Mouse (Mus musculus) induced T-regulatory cell, adult 2 months (primary cell): ENCODE results near the gene Ppp2r2c.

Experiments used
- DNase-seq: peaks from one replicate; pipeline ENCODE4 v3.0.0-alpha.2; 2012; ENCODE audit warnings: low read depth

Ppp2r2c gene

DNA sequence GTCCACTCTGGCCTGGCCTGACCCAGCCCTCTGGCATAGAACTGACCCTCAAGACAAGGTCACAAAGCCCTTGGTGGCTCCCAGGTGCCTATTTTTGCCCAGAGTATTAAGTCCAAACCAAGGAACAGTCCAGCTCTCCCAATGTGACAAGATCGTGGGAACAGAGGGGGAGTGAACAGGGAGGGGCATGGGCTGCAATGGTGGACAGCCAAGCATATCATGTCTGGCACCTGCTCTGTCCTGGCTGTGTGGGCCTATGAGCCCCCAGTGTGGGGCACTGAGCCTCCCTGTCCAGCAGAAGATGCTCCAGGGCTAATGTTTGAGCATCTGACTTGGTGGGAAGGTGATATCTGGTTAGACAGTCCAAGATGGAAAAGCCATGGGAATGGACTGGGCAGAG lies 118.3 kb downstream of the Ppp2r2c start:
- DNase-seq, result no peak

DNA sequence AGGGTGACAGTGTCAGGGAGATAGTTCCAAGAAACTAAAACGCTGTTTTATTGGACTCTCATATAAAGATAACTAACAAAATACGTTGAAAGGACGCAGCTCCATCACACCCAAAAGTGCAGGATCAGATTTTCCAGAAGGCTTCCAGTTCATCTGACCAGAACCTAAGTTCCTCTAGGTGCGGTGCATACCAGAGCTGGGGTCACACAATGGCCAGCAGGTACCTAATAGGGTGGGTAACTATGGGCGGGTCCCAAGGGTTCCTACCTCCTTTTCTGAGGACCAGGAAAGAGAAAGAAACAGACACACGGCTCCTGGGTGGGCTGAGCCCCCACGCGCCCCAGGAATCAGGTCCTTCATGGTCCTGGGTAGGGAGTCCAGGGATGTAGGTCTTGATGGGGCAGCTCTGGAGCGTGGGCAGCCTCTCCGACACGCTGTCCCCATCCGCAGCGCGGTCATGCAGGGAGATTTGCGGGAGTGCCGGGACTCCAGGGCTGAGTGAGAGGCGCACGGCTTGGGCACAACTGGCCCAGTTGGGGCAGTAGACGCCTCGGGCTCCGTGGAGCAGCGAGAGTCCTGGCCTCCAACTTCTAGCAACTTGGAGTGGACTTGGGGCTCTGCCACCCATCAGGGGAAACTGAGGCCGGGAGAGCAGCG lies 119.9 kb downstream of the Ppp2r2c start:
- no peak for DNase-seq

DNA sequence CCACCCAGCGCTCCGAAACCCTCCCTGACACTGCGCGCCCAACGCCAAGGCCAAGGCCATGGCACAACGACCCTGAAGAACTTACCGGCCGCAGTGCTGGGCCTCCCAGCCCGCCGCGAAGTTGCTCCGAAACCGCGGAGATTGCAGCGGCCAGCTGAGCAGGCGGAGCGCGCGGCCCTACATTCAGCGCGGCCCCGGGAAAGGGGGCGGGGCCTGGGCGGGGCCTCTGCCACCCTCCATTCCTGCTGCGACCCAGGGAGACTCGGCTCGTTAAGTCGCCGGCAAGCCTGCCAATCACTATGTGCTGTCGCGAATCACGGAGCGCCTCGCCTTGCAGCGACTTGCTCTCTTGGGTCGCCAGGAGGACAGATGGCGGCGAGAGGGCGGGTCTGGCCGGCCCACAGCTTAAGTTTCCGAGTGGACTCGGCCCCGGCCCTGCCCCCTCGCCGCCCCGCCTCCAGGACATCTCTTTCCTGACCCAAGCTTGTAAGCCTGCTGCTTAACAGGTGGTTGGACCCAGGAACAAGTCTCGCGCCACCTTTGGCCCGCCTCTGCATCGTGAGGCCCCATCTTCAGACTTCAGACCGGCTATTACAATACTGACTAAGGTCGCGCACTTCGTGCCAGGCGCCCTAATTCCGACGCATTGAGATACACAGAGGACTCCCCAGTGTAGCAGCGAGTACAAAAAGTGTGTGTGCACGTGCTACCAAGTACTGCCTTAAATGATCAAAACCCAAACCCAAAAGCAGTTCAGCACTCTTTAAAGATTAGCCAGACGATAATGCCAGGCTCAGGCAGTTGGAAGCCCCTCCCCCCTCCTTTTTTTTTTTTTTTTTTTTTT lies 120.7 kb downstream of the Ppp2r2c start, which contains the start of gene Wfs1:
Gene Wfs1 (minus strand): TSS at position 425 of the 844 bp plus-strand sequence.
- peak; percentile 96 for DNase-seq

DNA sequence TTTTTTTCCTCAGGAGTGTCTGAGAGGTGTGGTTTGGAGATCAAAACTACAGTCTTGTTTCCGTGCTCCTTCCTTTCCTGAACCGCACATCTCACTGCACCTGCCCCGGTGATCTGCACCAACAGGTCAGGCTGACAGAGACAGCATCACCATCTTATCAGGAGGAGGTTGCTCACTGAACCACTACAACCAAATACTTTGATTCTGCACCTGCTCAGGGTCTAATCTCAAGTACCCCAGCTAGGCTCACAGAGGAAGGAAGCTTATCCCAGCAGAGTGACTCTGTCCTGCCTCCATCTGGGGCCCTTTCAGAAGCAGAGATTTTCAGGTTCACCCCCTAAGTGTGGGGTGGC lies 121.3 kb downstream of the Ppp2r2c start:
- no peak for DNase-seq

GRCm38 (mm10) chr5:36990196-36990595 lies 121.9 kb downstream of the Ppp2r2c start:
- DNase-seq, result no peak

GRCm38 (mm10) chr5:36990631-36991350 lies 122.5 kb downstream of the Ppp2r2c start:
- no peak for DNase-seq

DNA sequence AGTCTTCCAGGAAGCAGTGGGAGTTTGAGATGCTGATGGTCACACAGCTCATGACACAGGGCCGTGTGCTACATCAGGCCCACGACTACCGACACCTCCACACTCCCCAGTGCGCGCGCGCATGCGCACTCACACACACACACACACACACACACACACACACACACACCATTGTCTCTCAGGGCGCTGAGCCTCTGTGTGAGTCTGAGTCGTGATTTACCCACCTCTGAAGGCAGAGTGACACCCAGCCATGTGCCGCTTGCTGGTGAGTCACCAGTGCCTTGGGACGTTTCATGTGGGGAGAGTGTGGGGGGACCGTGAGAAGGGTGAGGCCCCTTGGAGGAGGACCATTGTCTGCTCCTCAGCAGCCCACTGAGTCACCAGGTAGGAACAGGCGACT lies 128.1 kb downstream of the Ppp2r2c start:
- DNase-seq, result no peak

- DNase-seq, result no peak
Observed at GRCm38 (mm10) chr5:36997996-36998395, 129.7 kb downstream of the Ppp2r2c start.

DNA sequence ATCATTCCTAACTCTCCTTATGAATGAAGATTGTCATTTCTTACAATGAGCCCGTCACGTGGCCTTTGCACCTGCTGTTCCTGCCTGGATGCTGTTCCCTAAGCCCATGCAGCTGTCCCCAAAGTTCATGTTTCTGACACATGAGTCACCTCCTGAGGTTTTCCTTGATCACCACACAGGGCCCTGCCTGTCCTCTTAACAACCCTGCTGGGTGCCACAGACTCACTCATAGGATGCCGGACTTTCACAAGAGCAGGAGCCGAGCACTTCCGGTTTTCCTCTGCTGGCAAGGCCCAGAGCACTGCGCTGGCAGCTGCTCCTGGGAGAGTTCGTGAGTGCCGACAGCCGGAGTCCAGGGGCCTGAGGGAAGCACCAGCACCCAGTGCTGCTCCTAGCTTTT lies 132.7 kb downstream of the Ppp2r2c start:
- no peak for DNase-seq

- DNase-seq, result peak; percentile 81
Observed at GRCm38 (mm10) chr5:37002001-37002400, 133.7 kb downstream of the Ppp2r2c start.
